Mouse (Mus musculus): ENCODE data around the gene Tfap2e.

Gene Tfap2e

DNA sequence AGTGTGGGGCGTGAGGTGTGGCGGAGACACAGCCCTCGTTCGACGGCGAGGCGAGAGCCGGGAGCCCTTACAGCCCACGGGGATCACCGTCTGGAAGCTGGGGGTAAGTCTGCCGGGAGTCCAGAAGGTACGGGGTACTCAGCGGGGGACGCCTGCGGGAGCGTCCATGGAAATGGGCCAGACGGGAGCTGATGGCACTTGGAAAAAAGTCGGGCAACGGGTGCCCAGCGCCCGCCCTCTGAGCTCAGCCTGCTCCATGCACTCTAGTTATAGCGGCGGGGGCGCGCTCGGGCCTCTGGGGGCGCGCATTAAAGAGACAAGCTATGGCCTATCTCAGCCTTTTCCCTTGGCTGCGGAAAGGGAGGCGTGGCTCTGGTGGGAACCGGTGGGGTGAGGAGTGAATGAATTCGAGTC, at the start of gene Tfap2e:
Tfap2e (minus strand) TSS at position 240 of the 414 bp plus-strand sequence.
- 2% methylated on average over 32 of the region's 32 CpGs for WGBS

DNA sequence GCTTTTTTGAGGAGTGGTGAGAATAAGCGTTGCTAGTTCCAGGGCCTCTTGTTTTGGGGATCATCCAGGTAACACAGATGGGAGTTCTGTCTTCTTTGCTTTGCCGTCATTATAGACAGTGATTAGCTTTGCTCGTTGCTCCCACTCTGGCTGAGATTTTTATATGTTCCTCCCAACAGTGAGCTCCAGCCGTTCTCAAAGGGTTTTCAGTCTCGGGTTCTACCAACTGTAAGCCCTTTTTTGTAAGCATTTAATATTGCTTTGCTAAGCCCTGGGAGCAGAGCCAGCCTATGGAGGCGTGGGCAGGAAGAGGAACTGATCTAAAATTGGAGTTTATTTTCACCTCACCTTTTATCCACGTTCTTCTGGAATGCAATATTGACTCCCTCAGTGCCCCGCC, 47.0 kb upstream of the Tfap2e start:
- WGBS, result 32% methylated on average over 8 of the region's 8 CpGs

DNA sequence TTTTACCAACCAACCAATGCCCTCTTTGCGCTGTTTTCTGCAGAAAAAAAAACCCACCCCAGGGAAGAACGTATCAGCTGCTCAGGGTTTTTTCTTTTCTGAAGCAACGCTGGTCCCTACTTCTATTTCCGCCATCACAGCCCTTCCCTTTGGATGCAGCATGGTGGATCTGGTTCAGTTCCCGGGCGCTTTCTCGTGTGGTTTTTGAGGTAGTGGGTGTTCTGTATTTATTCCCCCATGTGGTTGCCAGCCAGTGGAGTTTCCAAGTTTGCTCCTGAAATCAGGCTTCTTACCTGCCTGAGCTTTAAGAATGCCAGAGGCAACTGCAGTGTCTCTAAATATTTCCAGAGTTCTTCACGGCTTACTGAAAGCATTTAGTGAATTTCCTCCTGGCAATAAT, 46.5 kb upstream of the Tfap2e start:
- 56% methylated on average over 8 of the region's 8 CpGs for WGBS

DNA sequence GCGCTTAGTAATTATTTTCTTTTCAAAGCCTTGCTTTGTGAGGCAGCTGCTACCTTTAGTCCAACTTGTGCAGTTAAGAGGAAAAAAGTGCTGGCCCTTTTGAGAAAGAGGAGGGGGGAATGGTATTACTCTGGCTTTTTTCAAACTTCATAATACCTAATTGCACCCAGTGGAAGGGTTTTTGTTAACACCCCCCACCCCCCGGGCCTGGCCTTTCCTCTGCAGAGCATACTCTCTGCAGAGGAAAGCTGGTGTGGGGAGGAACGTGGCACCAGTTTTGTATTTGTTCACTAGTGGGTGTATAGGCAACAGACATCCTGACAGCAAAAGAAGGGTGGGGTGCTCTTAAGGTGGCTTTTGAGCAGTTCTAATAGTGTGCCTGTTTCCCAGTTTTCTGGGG, 45.8 kb upstream of the Tfap2e start:
- 46% methylated on average over 3 of the region's 3 CpGs for WGBS

DNA sequence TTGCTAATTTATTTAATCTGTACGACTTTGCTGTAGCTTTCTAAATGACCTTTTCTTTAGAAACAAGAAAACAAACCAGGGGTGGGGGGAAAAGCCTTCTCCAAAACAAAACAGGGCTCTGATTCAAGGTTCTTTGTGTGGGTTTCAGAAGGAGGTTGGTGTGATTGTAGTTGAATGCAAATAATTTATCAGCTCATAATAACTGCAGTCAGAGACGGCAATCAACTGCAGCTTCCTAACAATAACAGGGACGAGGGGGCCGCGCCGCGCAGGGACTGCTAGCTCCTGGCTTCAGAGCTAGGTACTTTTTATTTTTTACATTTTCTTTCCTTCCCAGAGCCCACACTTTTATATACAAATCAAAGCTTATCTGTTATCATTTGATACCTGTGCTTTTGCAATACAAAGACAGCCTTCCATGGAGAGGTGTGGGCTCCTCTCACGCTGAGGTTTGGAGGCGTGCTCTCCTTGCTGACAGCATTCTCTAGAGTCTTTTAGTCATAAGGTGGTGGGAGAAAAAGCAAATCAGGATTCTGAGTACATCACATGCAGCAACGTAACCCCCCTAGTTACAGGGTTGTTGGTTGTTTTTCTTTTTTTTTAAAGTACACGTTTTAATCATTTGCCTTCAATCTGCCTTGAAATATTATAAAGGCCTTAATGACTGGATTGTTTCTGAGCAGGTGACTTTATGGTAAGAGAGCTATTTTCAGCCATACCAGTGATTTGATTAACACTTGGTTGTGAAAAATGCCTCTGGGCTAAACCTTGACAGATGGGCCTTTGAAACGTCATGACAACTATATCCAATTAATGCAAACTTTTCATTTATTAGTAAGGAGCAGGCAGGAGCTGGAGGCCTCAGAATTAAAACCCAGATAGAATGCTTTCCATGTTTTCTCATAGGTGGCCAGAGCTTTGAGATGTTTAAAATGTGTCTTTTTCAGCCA, 44.1 kb upstream of the Tfap2e start:
- 39% methylated on average over 12 of the region's 12 CpGs for WGBS

DNA sequence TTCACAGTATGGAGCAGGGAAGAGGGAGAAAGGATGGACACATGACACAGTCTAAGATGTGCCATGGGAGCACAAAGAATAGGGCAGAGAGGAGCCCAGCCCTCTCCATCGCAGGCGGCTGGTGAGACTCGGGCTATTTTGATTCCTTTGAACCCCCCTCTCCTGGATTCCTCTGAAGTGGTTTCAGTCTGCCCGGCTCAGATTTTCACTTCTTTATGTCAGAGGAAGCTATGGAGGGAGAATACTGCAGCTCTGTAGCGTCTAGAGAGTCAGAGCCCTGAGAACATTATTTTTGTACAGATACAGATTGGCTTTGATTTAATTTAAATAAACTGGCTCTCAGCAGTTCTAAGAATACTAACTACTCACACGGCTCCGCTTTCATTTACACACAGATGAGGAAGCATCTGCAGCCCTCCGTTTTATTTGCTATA, 43.1 kb upstream of the Tfap2e start:
- WGBS, result 13% methylated on average over 8 of the region's 8 CpGs

DNA sequence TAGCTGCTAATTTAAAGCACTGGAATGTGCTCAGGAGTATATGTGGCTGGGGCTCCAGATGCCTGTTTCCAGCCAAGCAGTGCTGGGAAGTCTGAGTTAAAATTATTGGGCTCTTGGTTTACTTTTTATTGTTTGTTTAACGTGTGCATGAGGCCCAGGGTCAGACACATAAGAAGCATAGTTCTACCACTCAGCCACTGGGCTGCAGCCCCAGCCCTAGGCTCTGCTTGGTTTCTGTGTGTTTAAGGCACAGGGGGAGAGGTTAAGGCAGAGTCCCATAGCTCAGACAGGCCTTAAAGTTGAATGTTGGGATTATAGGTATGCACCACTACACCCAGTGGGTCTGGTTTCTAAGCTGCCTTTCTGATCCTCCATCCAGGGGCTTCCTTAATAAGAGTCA, 39.1 kb upstream of the Tfap2e start:
- 76% methylated on average over 1 of the region's 1 CpGs for WGBS

DNA sequence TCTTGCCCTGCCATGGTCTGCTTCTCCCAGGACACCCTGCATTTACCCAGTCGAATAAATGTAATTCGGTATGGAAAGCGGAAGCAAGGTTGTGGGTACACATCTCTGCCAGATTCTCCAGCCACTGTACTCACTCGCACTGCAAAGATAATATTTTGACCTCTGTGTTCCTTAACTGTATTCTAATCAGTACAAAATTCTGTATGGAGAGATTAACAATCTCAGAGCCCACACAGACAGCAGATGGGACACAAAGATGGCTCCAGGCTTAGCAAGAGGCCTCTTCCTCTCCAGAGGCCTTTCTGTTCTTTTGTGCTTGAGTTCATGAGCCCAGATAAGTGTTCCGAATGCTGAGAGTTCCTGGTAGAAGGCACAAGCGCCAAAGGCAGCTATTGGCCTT, 37.8 kb upstream of the Tfap2e start:
- 92% methylated on average over 6 of the region's 6 CpGs for WGBS

DNA sequence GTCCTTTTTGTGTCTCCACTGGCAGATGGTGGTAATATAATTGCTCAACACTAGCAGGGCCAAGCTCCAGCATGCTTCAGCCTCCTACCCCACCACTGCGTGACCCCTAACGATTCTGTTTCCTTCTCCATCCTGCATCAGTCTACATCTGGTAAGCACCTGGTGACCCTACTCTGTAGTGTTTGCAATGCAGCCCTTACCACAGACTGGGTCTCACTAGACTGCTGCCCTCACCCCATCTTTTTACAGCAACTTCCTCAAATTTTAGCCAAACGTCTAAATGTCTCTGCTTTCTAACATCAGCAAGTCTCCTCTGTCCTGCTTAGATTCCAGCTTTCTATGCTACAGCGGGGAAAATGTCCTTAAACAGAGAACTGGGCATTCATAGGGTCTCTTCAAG, 34.8 kb upstream of the Tfap2e start:
- WGBS, result 87% methylated on average over 4 of the region's 4 CpGs

DNA sequence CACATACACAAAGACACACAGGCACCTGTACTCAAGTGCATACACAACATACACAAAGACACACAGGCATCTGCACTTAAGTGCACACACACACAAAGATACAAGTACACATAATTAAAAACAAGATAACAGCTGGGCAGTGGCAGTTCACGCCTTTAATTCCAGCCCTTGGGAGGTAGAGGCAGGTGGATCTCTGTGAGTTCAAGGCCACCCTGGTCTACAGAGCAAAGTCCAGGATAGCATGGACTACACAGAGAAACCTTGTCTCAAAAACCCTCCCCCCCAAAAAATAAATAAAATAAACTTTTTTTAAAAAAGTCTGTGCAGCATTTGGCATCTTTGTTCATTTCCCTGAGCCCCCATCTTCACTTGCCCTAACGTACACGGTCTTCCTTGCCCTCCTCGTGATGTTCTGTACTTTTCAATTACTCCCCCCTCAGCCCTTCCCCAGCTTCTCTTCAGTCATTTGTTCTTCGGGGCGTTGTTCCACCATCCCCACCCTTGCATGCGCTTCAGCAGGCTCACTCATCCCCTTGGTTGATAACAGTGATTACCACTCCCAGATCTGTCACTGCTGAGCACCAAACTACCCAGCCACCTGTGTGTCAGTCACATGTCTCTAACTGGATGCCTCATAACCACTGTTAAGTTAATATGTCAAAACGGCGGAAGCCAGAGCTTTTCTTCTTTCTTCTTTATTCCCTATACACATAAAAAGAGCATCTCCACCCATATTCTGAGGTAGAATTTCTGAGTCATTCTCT, 33.9 kb upstream of the Tfap2e start:
- WGBS, result 84% methylated on average over 9 of the region's 9 CpGs

DNA sequence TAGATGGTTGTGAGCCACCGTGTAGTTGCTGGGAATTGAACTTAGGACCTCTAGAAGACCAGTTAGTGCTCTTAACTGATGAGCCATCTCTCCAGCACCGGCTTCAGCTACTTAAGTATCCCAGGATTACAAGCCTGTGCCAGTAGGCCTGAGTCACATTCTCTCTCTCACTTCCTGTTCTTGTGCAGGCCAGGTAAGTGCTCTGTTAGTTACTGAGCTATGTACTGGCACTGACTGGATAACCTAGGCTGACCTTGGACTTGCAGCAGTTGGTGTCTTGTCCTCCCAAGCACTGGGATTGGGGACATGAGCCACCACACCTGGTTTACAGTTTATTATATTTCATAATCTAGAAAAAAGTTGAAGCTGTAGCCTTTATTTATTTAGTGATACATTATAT, 27.4 kb upstream of the Tfap2e start:
- 86% methylated on average over 2 of the region's 2 CpGs for WGBS

DNA sequence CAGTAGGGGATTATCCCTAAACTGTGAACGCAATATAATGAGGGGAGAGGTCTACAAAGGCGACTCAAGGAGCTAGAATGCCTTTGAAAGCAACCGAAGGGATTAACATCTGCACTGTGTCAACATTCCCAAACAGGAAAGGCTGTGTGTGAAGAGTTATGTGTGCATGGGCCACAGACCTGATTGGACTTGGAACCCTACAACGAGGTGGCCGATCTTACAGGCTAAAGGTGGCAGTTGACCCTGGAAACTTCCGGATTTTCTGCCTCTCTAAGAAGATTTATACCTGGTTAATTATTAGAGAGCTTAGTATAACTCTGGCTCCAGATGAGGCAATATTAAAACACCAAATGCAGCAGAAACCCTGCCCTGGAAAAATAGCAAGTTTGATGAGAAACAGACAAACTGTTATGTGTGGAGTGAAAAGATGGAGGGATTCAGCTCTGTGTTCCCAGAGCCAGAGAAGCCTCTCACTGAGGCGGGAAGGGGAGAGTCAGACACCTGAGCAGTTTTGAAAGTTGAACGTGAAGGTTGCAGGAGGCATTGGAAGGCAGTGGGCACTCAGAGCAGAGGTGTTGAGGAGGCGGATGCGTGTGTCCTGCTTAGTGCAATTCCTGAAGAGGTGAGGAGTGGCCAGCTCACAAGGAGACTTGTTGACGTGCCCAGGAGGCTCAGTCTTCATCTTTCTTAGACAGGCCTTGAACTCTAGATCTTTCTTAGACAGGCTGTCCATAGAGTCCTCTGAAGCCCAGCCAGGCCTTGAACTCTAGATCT, 26.7 kb upstream of the Tfap2e start:
- 79% methylated on average over 11 of the region's 11 CpGs for WGBS

DNA sequence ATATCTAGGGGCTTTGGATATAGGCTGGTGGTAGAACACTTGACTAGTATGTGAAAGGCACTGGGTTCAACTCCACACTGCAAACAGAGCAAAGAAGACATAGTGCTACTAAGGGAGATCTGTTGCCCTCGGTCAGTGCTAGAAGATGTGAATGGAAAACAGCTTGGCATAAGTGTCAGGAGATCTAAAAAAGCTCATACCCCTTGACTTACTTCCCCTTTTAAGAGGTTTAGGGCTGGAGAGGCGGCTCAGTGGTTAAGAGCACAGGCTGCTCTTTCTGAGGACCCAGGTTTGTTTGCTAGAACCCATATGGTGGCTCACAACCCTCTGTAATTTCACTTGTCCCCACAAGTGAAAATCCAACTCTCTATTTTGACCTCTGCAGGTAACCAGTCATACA, 23.4 kb upstream of the Tfap2e start:
- WGBS, result 90% methylated on average over 2 of the region's 2 CpGs

DNA sequence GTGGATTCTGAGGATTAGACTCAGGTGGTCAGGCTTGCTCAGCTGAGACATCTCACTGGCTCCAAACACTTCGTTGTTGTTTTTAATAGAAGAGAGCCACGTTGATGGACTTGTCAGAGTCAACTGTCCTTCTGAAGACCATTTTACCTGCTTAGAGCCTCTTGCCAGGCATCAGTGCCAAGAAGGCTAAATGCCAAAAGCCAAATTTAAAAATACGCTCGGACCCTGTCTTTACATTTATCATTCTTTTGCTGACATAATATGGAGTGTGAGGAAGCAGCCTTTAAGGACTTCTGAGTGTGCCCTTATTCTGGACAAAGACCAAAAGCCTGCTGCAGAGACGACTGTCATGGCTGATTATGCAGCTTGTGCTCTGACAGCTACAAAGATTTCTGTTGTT, 22.3 kb upstream of the Tfap2e start:
- WGBS, result 67% methylated on average over 5 of the region's 5 CpGs

DNA sequence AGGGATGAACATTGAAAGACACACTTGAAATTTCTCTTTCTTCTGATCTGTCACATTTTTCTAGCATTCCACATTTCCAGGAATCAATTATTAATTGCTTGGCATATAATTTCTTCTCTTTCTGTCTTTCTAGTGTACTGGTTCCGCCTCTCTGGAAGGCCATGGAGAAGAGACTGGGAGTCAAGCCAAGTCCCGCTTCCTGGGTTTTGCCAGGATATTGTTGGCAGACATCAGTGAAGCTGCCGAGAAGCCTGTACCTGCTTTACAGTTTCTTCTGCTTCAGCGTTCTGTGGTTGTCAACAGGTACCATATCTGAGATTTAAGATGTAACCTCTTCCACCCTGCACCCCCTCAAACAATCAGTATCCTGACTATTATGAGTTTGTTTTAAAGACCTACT, 20.7 kb upstream of the Tfap2e start:
- WGBS, result 34% methylated on average over 4 of the region's 4 CpGs

DNA sequence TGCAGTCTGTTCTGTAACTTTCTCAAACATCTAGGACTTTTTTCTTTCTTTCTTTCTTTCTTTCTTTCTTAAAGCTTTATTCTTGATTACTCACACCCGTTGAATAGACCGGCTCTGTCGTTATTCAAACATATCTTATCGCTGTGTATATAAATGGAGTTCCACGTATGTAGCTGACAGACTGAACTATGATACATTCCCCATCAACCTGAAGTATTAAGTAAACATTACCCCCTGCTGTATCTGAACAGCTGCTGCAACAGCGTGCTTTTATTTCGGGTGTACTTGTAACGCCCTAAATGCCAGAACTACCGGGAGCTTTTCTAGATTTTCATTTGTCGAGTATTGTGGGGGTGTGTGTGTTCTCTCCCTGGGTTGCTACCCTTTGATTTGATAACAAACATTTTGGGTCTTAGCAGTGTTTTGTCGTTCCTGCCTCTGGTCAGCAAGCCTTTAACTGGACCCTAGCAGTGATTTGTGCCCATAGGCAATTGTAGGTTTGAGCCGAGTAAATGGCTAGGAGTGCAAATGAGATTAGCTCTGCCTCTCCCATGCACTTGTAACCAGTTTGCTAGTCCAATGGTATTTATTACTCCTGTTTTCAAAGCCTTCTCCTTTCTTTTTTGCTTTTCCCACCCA, 18.8 kb upstream of the Tfap2e start:
- WGBS, result 32% methylated on average over 12 of the region's 12 CpGs

DNA sequence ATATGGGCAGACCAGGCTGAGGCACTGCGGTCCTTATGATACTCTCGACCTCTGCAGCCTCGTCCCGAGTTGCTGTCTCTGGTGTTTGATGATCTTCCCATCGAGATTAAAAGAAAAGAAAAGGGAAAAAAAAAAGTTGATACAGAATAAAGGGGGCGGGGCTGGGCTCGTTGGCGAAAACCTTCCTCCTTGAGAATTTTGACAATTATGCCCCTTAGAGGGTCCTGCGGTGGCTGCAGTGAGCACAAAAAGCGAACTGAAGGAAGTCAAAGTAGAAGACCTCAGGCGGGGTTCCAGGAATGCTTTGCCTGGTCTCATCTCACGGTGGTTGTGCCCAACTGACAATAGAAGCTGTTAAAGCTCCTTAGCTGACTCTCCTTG, 18.2 kb upstream of the Tfap2e start:
- WGBS, result 1% methylated on average over 12 of the region's 12 CpGs

DNA sequence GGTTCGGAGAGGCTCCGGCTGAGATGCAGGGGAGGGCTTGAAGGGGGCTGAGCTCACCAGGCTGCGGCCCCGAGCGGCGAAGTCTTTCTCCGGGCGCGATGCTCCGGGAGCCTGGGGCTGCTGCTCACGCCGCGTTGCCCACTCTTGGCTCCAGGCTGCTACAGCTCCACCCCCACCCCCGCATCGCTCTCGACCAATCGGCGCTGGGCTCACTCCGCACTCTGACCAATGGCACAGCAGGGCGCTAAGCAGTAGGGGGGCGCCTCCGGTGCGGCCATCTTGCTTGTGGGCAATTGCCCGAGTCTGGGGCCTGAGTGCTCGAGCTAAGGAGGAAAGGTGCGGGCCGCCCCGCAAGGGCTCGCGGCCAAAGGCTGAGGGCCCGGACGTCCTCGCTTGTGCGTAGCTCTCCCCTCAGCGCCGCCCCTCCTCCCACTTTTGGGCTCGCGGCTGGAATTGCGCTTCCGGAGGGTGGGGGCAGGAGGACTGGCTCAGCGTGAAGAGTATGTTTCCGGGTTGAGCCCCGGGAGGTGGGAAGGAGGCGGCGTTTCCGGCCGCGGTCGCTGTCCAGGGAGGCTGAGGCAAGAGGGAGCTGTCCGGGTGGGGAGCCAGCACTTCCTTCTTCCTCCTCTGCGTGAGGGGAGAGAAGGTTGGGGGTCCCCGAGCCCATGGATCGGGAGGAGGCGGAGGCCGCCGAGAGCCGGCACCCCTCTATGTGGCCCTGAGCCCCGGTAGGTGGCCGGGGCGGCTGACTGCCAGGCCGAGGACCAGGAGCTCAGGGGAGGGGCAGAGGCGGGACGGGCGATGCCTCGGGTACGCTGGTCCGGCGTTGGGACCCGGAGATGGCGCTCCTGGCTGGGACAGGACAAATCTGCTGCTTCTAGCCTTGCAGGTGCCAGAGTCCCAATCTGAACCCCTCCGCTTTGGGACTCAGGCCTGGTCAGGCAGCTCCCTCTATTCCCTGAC, 17.5 kb upstream of the Tfap2e start, which contains the start of the genes Ncdn and AU040320:
Ncdn (minus strand) TSS at position 171 of the 963 bp plus-strand sequence.
AU040320 (plus strand) TSS at position 277 of the 963 bp plus-strand sequence.
- WGBS, result under 1% methylated on average over 71 of the region's 71 CpGs

DNA sequence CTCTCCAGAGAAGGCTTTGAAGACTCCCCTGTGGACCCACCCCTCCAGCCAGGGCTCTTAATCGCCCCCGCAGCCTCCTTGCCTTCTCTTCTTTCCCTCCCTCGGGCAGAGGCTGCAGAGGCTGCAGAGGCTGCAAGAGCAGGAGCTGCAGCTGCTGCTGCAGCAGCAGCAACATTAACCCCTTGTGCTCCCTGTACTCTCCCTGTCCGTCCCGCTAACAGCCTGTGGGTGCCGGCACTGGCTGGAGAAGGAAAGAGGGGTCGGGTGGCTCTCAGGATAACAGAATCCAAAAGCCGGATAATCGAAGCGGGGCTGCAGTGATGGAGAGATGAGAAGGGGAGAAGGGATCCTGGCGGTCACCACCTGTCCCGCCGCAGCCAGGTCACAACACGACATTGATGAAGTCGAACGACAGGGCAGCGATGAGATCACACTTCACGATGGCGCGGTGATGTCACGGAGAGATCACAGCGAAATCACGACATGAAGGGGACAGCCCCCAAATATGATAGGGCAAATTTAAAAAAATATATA, 16.6 kb upstream of the Tfap2e start:
- WGBS, result under 1% methylated on average over 23 of the region's 23 CpGs

DNA sequence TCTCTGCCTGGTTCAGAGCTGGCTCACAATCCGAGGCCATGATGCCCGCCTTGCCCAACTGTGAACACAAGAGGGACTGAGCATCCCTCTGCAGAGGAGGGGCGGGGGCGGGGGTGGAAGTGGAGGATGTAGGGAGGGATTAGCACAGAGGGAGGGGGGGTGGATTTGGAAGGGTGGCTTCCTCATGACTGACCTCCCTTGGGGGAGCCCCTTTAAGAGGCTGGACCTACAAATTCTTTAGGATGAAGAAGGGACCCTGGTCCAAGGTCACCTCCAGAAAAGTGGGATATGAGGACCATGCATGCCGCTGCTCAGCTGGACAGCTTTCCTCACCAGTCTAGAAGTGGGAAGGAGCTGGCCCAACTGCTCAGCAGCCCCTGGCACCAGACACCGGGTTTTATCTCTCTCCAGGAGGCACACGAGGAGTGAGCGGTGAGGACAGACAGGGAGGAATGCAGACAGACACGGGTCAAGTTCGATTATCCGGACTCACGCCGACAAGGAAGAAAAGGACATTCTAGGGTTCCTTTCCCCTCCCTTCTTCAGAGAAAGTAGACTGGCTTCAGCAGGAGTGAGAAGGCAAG, 16.1 kb upstream of the Tfap2e start:
- 3% methylated on average over 13 of the region's 13 CpGs for WGBS

Data from cerebral cortex, adult 2 months (tissue).